Mouse (Mus musculus): Measurements from ENCODE around the gene Gm5148. TPM values are rescaled to one million over a fixed set of nuclear protein-coding genes. Genes with fewer than 3 reads are reported as not detected.

The Gm5148 gene
- under 1 TPM in 1 of 2 experiments, not detected in 1; 0.25 TPM for total RNA-seq (2021)
- long read RNA-seq, experiment 1 = 0 reads
- long read RNA-seq, experiment 2 = 0 reads

GRCm38 (mm10) chr3:37724171-37724804 is at the start of gene Gm5148:
Gene Gm5148 (minus strand): TSS chr3:37724490.
- DNase-seq = no peak
- TF ChIP-seq CTCF (IDR thresholded peaks at IDR 0.05) = no peak
- Histone ChIP-seq H3K27ac (peak within 1 kb of the TSS; percentile 51), H3K4me3 (peak within 1 kb of the TSS; percentile 61)
- intact Hi-C loops (cut with DNase I) = no loop called here

DNA sequence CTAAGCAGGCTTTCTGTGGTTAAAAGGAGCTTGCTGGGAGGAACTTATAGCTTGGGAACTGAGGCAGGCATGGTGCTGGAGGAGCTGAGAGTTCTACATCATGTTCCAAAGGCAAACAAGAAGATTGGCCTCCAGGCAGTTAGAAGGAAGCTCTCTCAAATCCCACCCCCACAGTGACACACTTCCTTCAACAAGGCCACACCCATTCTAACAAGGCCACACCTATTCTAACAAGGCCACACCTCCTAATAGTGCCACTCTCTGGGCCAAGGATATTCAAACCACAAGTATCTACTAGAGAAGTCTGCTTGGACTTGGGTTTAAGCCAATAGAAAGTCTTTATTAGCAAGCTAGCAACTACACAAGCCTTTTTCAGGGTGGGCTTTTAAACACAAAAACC is 46.7 kb upstream of the Gm5148 start:
- intact Hi-C loops (cut with DNase I) = no loop called here
- no peak overlapping the region for H3K4me3 ChIP-seq
- H3K27ac ChIP-seq = peak overlapping the region; percentile 88; the same call in 1 of the 2 replicates
- DNase-seq = no peak
- TF ChIP-seq CTCF (IDR thresholded peaks at IDR 0.05) = no peak

DNA sequence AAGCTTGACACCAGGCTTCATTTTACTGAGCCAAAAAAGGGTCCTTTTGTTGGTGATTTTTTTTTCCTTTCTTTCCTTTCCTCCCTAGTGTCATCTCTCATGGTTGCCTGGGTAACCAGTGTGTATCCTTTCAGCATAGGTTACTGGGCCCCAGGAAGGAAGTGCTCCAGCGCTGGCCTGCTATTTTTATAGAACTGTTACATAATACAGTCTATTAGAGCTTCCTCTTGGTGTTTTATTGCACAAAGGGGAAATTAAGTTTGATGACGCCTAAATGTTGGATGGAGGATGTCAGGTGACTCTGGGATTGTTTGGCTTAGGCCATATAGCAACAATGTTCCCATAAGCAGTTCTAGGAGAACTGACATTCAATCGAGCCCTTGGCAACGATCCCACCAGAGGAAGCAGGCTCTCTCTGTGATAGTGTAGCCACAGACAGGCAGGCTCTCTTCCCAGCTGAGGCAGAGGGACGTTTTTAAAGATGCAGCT is 45.0 kb upstream of the Gm5148 start:
- DNase-seq = peak; percentile 83
- H3K27ac ChIP-seq = peak overlapping the region; percentile 88
- intact Hi-C loops (cut with DNase I) = loop anchor here (5.0 kb wide), 1 partner anchor 127 kb away; no protein-coding TSS in a partner anchor
- H3K4me3 ChIP-seq = peak overlapping the region; percentile 56
- TF ChIP-seq CTCF (IDR thresholded peaks at IDR 0.05) = no peak

DNA sequence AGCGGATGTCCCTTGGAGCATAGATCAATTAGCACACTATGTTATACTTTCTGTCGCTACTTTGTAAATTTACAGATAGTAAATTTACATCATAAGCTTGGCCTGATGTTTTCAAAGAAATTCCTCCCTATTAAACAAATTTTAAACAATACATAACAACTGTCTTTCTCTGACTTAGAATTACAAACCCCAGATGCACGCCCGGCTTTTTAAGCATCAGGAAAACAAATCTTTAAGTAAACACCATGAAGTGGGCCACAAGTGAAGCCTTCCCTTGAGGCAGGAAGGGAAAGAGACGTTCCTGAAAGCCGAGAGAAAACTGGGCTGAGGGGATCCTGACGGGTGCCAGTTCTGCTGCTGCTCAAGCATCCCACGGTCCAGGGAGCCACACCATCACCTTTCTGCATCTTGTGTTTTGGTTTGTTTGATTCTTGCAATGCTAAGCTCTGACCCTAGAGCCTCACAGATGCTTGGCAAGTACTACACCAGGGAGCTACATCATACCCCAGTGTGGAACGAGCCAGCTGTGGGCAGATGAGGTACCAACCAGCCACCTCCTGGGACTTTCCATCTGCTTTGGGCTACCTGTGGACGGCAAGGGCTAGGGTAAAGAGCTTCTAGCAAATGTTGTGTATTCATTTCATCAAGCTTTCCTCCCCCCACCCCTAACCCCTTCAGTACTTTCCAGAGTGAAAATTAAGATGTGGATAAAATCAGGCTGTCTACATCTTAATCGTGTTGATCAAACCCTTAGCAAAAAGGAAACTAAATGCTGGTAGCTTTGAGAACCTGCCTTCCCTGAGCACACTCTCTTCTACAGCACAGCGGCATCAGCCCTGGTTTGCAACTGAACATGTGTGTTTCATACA is 43.1 kb upstream of the Gm5148 start:
- DNase-seq = no peak
- TF ChIP-seq CTCF (IDR thresholded peaks at IDR 0.05) = no peak
- no peak overlapping the region for H3K4me3 ChIP-seq
- H3K27ac ChIP-seq = peak overlapping the region; percentile 88
- intact Hi-C loops (cut with DNase I) = loop anchor here (5.0 kb wide), 1 partner anchor 125 kb away; no protein-coding TSS in a partner anchor

DNA sequence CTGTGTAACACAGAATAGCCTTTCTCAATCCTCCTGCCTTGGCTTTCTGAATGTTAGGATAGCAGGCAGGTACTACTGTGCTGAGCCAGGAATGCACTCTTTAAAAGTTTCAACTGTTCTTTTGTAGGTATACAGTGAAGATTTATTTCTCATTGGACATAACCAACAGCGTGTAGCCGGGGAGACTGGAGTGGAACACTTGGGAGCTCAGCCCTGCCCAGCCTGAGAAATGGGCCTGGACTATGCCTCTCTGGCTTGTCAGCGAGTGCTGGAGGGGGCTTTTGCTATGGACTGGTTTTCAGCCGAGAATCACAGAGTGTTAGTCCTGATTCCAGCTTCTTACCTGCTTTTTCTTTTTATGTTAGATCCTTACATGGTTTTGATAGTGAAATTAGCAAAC is 42.3 kb upstream of the Gm5148 start:
- peak overlapping the region; percentile 63 for H3K27ac ChIP-seq
- no peak overlapping the region for H3K4me3 ChIP-seq
- intact Hi-C loops (cut with DNase I) = loop anchor here (5.0 kb wide), 1 partner anchor 124 kb away; no protein-coding TSS in a partner anchor
- no peak for TF ChIP-seq CTCF (IDR thresholded peaks at IDR 0.05)
- no peak for DNase-seq

GRCm38 (mm10) chr3:37765971-37766370 is 41.7 kb upstream of the Gm5148 start:
- Histone ChIP-seq H3K27ac (no peak overlapping the region), H3K4me3 (no peak overlapping the region)
- TF ChIP-seq CTCF (IDR thresholded peaks at IDR 0.05) = no peak
- DNase-seq = no peak
- intact Hi-C loops (cut with DNase I) = loop anchor here (5.0 kb wide), 1 partner anchor 124 kb away; no protein-coding TSS in a partner anchor

DNA sequence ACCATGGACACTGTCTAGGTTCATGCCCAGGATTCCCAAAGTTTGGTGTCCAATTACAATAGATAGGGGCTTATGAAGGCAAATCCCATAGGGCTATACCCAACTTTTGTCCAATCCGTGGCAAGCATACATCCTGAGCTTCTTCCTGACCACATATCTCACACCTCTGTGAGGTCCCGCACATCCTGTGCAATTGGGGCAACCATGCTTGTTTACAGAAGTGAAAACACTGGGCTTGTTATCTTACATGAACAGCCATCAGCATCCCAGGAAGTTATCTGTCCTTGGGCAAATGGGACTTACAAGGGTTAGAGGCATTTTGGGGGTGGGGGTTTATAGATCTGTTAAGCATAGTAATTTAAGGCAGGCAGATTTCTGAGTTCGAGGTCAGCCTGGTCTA is 41.0 kb upstream of the Gm5148 start:
- TF ChIP-seq CTCF (IDR thresholded peaks at IDR 0.05) = no peak
- intact Hi-C loops (cut with DNase I) = loop anchor here (5.0 kb wide), 1 partner anchor 123 kb away; no protein-coding TSS in a partner anchor

GRCm38 (mm10) chr3:37762303-37762702 is 38.0 kb upstream of the Gm5148 start:
- Histone ChIP-seq H3K27ac (no peak overlapping the region), H3K4me3 (no peak overlapping the region)
- no peak for DNase-seq
- intact Hi-C loops (cut with DNase I) = no loop called here
- TF ChIP-seq CTCF (IDR thresholded peaks at IDR 0.05) = no peak

More for the DNA sequence above, 41.0 kb upstream of the Gm5148 start:
- Histone ChIP-seq H3K27ac (no peak overlapping the region), H3K4me3 (no peak overlapping the region)
- no peak for DNase-seq

DNA sequence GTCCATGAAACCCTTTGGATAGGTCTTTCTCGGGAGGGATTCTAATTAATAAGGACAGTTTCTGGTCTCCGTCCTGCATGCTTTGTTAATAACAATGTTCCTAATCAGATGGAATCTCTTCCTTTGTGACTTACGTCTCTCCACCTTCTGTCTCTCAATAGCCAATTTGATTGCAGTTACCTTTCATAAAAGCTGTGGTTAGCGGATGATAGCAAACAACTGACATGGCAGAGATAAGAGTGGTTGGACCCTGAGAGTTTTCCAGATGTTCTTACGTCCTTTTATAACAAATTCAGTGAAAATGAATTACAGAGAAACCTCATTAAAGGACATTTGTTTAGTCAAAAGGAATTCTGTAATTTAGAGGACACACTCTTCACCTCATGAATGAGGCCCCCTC is 37.5 kb upstream of the Gm5148 start:
- Histone ChIP-seq H3K4me3 (no peak overlapping the region), H3K27ac (no peak overlapping the region)
- no peak for TF ChIP-seq CTCF (IDR thresholded peaks at IDR 0.05)
- intact Hi-C loops (cut with DNase I) = no loop called here
- DNase-seq = no peak

- no peak for TF ChIP-seq CTCF (IDR thresholded peaks at IDR 0.05)
- Histone ChIP-seq H3K27ac (no peak overlapping the region), H3K4me3 (no peak overlapping the region)
- intact Hi-C loops (cut with DNase I) = no loop called here
- DNase-seq = peak; percentile 26
These were observed 36.6 kb upstream of the Gm5148 start for GRCm38 (mm10) chr3:37760866-37761265.

- intact Hi-C loops (cut with DNase I) = no loop called here
- TF ChIP-seq CTCF (IDR thresholded peaks at IDR 0.05) = no peak
- peak overlapping the region; percentile 81 for H3K27ac ChIP-seq
- peak; percentile 61 for DNase-seq
- peak overlapping the region; percentile 52 for H3K4me3 ChIP-seq
These were observed 34.5 kb upstream of the Gm5148 start for GRCm38 (mm10) chr3:37758611-37759322.

GRCm38 (mm10) chr3:37758124-37758523 is 33.8 kb upstream of the Gm5148 start:
- peak; percentile 62 for DNase-seq
- Histone ChIP-seq H3K4me3 (peak overlapping the region; percentile 52), H3K27ac (peak overlapping the region; percentile 81)
- intact Hi-C loops (cut with DNase I) = no loop called here
- TF ChIP-seq CTCF (IDR thresholded peaks at IDR 0.05) = no peak

Data from gastrocnemius, adult 2 months (tissue).